Mouse (Mus musculus): ENCODE measurements around the gene Mad2l2. TPM values are rescaled to one million over a fixed set of nuclear protein-coding genes. Genes with fewer than 3 reads are reported as not detected.

Mad2l2 gene
- total and polyA plus RNA-seq, 3 experiments = 9.4 to 25.1 (median 24.6) TPM

DNA sequence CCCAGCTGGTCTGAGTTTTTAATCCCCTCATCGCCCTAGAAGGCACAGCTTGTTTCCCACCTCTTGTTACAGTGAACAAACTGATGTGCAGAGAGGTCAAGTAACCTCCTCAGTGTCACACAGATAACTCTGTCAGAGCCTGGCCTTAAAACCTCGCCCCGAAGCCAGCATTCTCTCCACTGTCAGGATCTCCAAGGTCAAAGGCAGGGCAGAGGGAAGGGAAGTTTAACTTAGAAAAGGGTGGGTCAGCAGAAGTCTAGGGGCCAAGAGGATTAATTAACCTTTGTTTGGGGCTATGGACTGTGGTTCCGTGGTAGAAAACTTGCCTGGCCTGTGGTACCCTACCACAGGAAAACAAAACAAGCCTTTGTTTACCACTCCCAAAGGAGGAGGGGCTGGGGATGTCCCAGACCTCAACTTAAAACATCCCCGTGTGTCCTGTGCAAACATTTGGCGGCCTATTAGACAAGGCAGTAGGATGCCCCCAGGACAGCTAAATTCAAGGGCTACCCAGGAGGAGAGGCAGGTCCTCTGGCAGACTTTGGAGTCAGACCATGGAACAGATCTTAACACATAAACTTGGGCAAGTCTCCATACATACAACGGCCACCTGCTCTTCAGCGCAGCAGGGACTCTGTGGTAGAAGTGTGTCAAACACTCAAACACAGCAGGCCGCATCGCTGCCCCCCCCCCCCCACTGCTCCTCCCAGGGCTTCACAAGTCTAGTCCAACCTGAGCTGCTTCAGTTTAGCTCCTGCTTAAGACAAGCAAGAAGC, 44.9 kb upstream of the Mad2l2 start:
- H3K9me3 ChIP-seq (replicated peaks) = no peaks in the 10 kb centered on the region
- H3K4me3 ChIP-seq (ENCODE audit: low read depth, low read length) = no peak overlapping the region
- H3K36me3 ChIP-seq (replicated peaks) = peaks cover 47% of the 10 kb centered on the region
- ATAC-seq (ENCODE audit: extremely low read depth, insufficient number of reproducible peaks, low FRiP score, poor library complexity, severe bottlenecking) = no peak
- peaks cover 49% of the 10 kb centered on the region for H3K4me1 ChIP-seq (ENCODE audit: insufficient read depth, low read depth, low read length)
- DNase-seq (ENCODE audit: low spot score) = no peak
- TF ChIP-seq GATA2 (IDR thresholded peaks at IDR 0.05; ENCODE audit: borderline replicate concordance, low read depth, low read length) (no peak), TAL1 (conservative IDR thresholded peaks at IDR 0.05; ENCODE audit: low read depth, low read length) (no peak), POLR2AphosphoS5 (IDR thresholded peaks at IDR 0.05; ENCODE audit: insufficient replicate concordance, low read depth, low read length) (no peak), CTCF (IDR thresholded peaks at IDR 0.05; ENCODE audit: low read depth, low read length) (no peak), GATA1 (IDR thresholded peaks at IDR 0.05; ENCODE audit: borderline replicate concordance, low read length) (no peak)
- H3K27me3 ChIP-seq (ENCODE audit: insufficient read depth, low read length) = no peaks in the 10 kb centered on the region

DNA sequence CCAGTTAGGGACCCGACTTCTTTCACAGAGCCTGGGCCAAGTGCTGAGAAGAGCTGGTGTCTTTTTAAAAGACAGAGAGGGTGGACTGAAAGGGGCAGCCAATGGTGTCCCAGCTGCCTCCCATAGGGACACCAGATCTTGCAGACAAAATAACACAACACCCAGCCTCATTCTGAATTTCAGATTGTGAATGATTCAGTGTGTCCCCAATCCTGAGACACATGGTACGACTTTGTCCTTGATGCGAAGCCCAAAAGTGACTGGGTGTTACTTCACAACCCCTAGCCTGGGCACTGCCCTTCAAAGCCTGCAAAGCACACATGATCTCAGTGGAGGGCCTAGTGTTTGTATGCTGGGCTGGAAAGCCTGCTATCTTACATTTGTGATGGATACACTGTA, 44.3 kb upstream of the Mad2l2 start:
- Histone ChIP-seq H3K27me3 (ENCODE audit: insufficient read depth, low read length) (no peaks in the 10 kb centered on the region), H3K4me3 (ENCODE audit: low read depth, low read length) (no peak overlapping the region), H3K36me3 (replicated peaks) (peaks cover 41% of the 10 kb centered on the region), H3K9me3 (replicated peaks) (no peaks in the 10 kb centered on the region), H3K4me1 (ENCODE audit: insufficient read depth, low read depth, low read length) (peaks cover 49% of the 10 kb centered on the region)
- no peak for DNase-seq (ENCODE audit: low spot score)
- ATAC-seq (ENCODE audit: extremely low read depth, insufficient number of reproducible peaks, low FRiP score, poor library complexity, severe bottlenecking) = no peak
- TF ChIP-seq POLR2AphosphoS5 (IDR thresholded peaks at IDR 0.05; ENCODE audit: insufficient replicate concordance, low read depth, low read length) (no peak), CTCF (IDR thresholded peaks at IDR 0.05; ENCODE audit: low read depth, low read length) (no peak), GATA1 (IDR thresholded peaks at IDR 0.05; ENCODE audit: borderline replicate concordance, low read length) (no peak), TAL1 (conservative IDR thresholded peaks at IDR 0.05; ENCODE audit: low read depth, low read length) (no peak), GATA2 (IDR thresholded peaks at IDR 0.05; ENCODE audit: borderline replicate concordance, low read depth, low read length) (no peak)

GRCm38 (mm10) chr4:148087091-148087906, 42.9 kb upstream of the Mad2l2 start:
- DNase-seq (ENCODE audit: low spot score) = peak; percentile 45
- Histone ChIP-seq H3K27me3 (ENCODE audit: insufficient read depth, low read length) (no peaks in the 10 kb centered on the region), H3K9me3 (replicated peaks) (no peaks in the 10 kb centered on the region), H3K4me1 (ENCODE audit: insufficient read depth, low read depth, low read length) (peaks cover 49% of the 10 kb centered on the region), H3K4me3 (ENCODE audit: low read depth, low read length) (peak overlapping the region; percentile 88), H3K36me3 (replicated peaks) (peaks cover 27% of the 10 kb centered on the region)
- no peak for ATAC-seq (ENCODE audit: extremely low read depth, insufficient number of reproducible peaks, low FRiP score, poor library complexity, severe bottlenecking)
- TF ChIP-seq GATA1 (IDR thresholded peaks at IDR 0.05; ENCODE audit: borderline replicate concordance, low read length) = no peak
- no peak for TF ChIP-seq CTCF (IDR thresholded peaks at IDR 0.05; ENCODE audit: low read depth, low read length)
- TF ChIP-seq GATA2 (IDR thresholded peaks at IDR 0.05; ENCODE audit: borderline replicate concordance, low read depth, low read length) = no peak
- no peak for TF ChIP-seq POLR2AphosphoS5 (IDR thresholded peaks at IDR 0.05; ENCODE audit: insufficient replicate concordance, low read depth, low read length)
- no peak for TF ChIP-seq TAL1 (conservative IDR thresholded peaks at IDR 0.05; ENCODE audit: low read depth, low read length)

- TF ChIP-seq POLR2AphosphoS5 (IDR thresholded peaks at IDR 0.05; ENCODE audit: insufficient replicate concordance, low read depth, low read length) (no peak), GATA1 (IDR thresholded peaks at IDR 0.05; ENCODE audit: borderline replicate concordance, low read length) (no peak), TAL1 (conservative IDR thresholded peaks at IDR 0.05; ENCODE audit: low read depth, low read length) (no peak), CTCF (IDR thresholded peaks at IDR 0.05; ENCODE audit: low read depth, low read length) (no peak), GATA2 (IDR thresholded peaks at IDR 0.05; ENCODE audit: borderline replicate concordance, low read depth, low read length) (no peak)
- H3K4me1 ChIP-seq (ENCODE audit: insufficient read depth, low read depth, low read length) = peaks cover 49% of the 10 kb centered on the region
- H3K36me3 ChIP-seq (replicated peaks) = peaks cover 24% of the 10 kb centered on the region
- no peaks in the 10 kb centered on the region for H3K9me3 ChIP-seq (replicated peaks)
- peak; percentile 88 for DNase-seq (ENCODE audit: low spot score)
- H3K4me3 ChIP-seq (ENCODE audit: low read depth, low read length) = peak within 1 kb of the TSS; percentile 88
- peak; percentile 90 for ATAC-seq (ENCODE audit: extremely low read depth, insufficient number of reproducible peaks, low FRiP score, poor library complexity, severe bottlenecking)
- H3K27me3 ChIP-seq (ENCODE audit: insufficient read depth, low read length) = no peaks in the 10 kb centered on the region
Measured at GRCm38 (mm10) chr4:148087907-148088527, 42.2 kb upstream of the Mad2l2 start, which contains the start of gene Agtrap. TSS of gene Agtrap (minus strand) at chr4:148088031.

DNA sequence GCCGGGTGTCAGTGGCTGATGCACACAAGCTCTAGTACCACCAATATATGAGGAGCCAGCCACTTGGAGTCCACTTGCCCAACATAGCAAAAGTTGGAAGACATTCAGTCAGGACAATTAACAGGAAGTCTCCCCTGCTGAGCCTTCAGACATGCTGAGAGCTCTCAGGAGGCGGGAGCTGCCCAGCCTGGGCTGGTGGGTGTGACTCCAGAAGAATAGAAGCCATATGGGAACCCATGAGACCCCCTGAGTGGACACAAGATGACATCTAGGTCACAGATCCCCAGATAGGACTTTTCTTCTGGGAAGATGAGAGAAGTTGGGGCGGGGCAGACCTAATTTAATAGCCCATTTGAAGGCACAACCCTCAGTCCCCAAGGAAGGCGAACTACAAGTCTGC, 41.0 kb upstream of the Mad2l2 start:
- no peak for ATAC-seq (ENCODE audit: extremely low read depth, insufficient number of reproducible peaks, low FRiP score, poor library complexity, severe bottlenecking)
- TF ChIP-seq POLR2AphosphoS5 (IDR thresholded peaks at IDR 0.05; ENCODE audit: insufficient replicate concordance, low read depth, low read length) (no peak), GATA1 (IDR thresholded peaks at IDR 0.05; ENCODE audit: borderline replicate concordance, low read length) (no peak), CTCF (IDR thresholded peaks at IDR 0.05; ENCODE audit: low read depth, low read length) (no peak), TAL1 (conservative IDR thresholded peaks at IDR 0.05; ENCODE audit: low read depth, low read length) (no peak), GATA2 (IDR thresholded peaks at IDR 0.05; ENCODE audit: borderline replicate concordance, low read depth, low read length) (no peak)

More for the DNA sequence above, 41.0 kb upstream of the Mad2l2 start:
- Histone ChIP-seq H3K4me1 (ENCODE audit: insufficient read depth, low read depth, low read length) (peaks cover 39% of the 10 kb centered on the region), H3K4me3 (ENCODE audit: low read depth, low read length) (no peak overlapping the region), H3K36me3 (replicated peaks) (peaks cover 16% of the 10 kb centered on the region), H3K9me3 (replicated peaks) (no peaks in the 10 kb centered on the region), H3K27me3 (ENCODE audit: insufficient read depth, low read length) (no peaks in the 10 kb centered on the region)
- no peak for DNase-seq (ENCODE audit: low spot score)

Data from G1E (cell line).